Mouse (Mus musculus): ENCODE data around the gene Loxl3.

- TF ChIP-seq CTCF (IDR thresholded peaks at IDR 0.05; ENCODE audit: low read depth) (peak; percentile 67), EP300 (IDR thresholded peaks at IDR 0.05; ENCODE audit: low read depth) (no peak)
These were observed 67.3 kb downstream of the Loxl3 start, which contains the start of the genes Ccdc142 and Gm42688 for GRCm38 (mm10) chr6:83101316-83101687.
